Mouse (Mus musculus) lung, adult 2 months (tissue): Measurements from ENCODE around the gene Ywhaq. TPM values are rescaled to one million over a fixed set of nuclear protein-coding genes. Genes with fewer than 3 reads are reported as not detected.

Source experiments
- DNase-seq: peaks from one replicate; pipeline ENCODE4 v3.0.0; 2022
- H3K4me1 ChIP-seq: fragments of 200-500 bp; 2 replicates; pipeline ENCODE4 v1.6.1; 2011; ENCODE audit warnings: low read length; ENCODE audit not compliant: control insufficient read depth, insufficient read depth
- H3K4me3 ChIP-seq: fragments of 200-500 bp; replicated peaks from 2 replicates; pipeline ENCODE3; 2011; ENCODE audit warnings: low read depth, mild to moderate bottlenecking, control low read depth, low read length; ENCODE audit errors: extremely low read depth
- CTCF ChIP-seq: fragments of 200-500 bp; IDR thresholded peaks from 2 replicates; pipeline ENCODE4 v1.5.1; 2011; ENCODE audit warnings: mild to moderate bottlenecking, low read length, control low read depth; ENCODE audit not compliant: insufficient read depth
- POLR2A ChIP-seq: fragments of 200-500 bp; IDR thresholded peaks from 2 replicates; pipeline ENCODE4 v1.6.1; 2011; ENCODE audit warnings: low read depth, mild to moderate bottlenecking, control low read depth, low read length, borderline replicate concordance; ENCODE audit errors: extremely low read depth
- WGBS: fragments of 180-500 bp; shearing (Covaris S2); methylation state at CpG from one replicate; pipeline ENCODE4 v1.1.7; 2018; 5-methylcytosine and 5-hydroxymethylcytosine counted together
- polyA plus RNA-seq: library from polyadenylated mRNA; depleted of rRNA; stranded (reverse); fragments of >200 nt; gene quantifications from 2 replicates; pipeline ENCODE4 v1.2.3, GENCODE M21; 2012; rRNA removed

Gene Ywhaq
- polyA plus RNA-seq, 1 experiment = 85.5 TPM

- WGBS = 84% methylated on average over 7 of the region's 7 CpGs
- TF ChIP-seq CTCF (no peak), POLR2A (no peak)
Observed at GRCm38 (mm10) chr12:21350113-21350876, 67.1 kb downstream of the Ywhaq start.

GRCm38 (mm10) chr12:21346972-21347371, 70.5 kb downstream of the Ywhaq start:
- 74% methylated on average over 7 of the region's 7 CpGs for WGBS
- DNase-seq = no peak
- TF ChIP-seq POLR2A (no peak), CTCF (no peak)

More at GRCm38 (mm10) chr12:21350113-21350876, 67.1 kb downstream of the Ywhaq start:
- no peaks in the 10 kb centered on the region for H3K4me1 ChIP-seq
- no peak for DNase-seq
- H3K4me3 ChIP-seq = no peak overlapping the region

GRCm38 (mm10) chr12:21340674-21341073, 76.8 kb downstream of the Ywhaq start:
- no peak for DNase-seq
- no peak for TF ChIP-seq CTCF
- no peak for TF ChIP-seq POLR2A
- 94% methylated on average over 5 of the region's 5 CpGs for WGBS

More at GRCm38 (mm10) chr12:21346972-21347371, 70.5 kb downstream of the Ywhaq start:
- Histone ChIP-seq H3K4me1 (no peaks in the 10 kb centered on the region), H3K4me3 (no peak overlapping the region)

More at GRCm38 (mm10) chr12:21340674-21341073, 76.8 kb downstream of the Ywhaq start:
- Histone ChIP-seq H3K4me1 (no peaks in the 10 kb centered on the region; the same call in 1 of the 2 replicates), H3K4me3 (no peak overlapping the region)

Other genes starting within 250 kb of the Ywhaq start
- 18.4 and 33.3 TPM in 2 replicates for gene Cpsf3, start 132.2 kb downstream of the Ywhaq start, polyA plus RNA-seq
- gene Itgb1bp1, start 131.4 kb downstream of the Ywhaq start, polyA plus RNA-seq = 10.2 and 14.0 TPM in 2 replicates
- 71.3 and 77.4 TPM in 2 replicates for gene Iah1, start 101.2 kb downstream of the Ywhaq start, polyA plus RNA-seq
- gene Adam17, start 44.0 kb downstream of the Ywhaq start, polyA plus RNA-seq = 23.3 and 50.2 TPM in 2 replicates